Mouse (Mus musculus): ENCODE measurements around the gene Wnt7b. TPM values are rescaled to one million over a fixed set of nuclear protein-coding genes. Genes with fewer than 3 reads are reported as not detected.

The Wnt7b gene
- polyA plus RNA-seq (2012; ENCODE audit: low replicate concordance) = 0.04 TPM in 1 of 2 replicates, not detected in the other

GRCm38 (mm10) chr15:85582356-85582910 lies at the start of gene Wnt7b:
Wnt7b (minus strand) TSS chr15:85582473.

GRCm38 (mm10) chr15:85503127-85503526 lies 79.1 kb downstream of the Wnt7b start, which contains the start of gene 7530416G11Rik:
7530416G11Rik (minus strand) TSS chr15:85503227.

Other genes starting within 250 kb of the Wnt7b start
- gene Atxn10, start 246.2 kb downstream of the Wnt7b start, polyA plus RNA-seq (2012; ENCODE audit: low replicate concordance) = 53.9 and 64.4 TPM in 2 replicates
- not detected in 2 replicates for gene 7530416G11Rik, start 79.2 kb downstream of the Wnt7b start, polyA plus RNA-seq (2012; ENCODE audit: low replicate concordance)
- gene Ppara, start 152.5 kb upstream of the Wnt7b start, polyA plus RNA-seq (2012; ENCODE audit: low replicate concordance) = 0.05 TPM in 1 of 2 replicates, not detected in the other
- gene Cdpf1, start 229.2 kb upstream of the Wnt7b start, polyA plus RNA-seq (2012; ENCODE audit: low replicate concordance) = 8.6 and 26.2 TPM in 2 replicates
- 0.01 TPM in 1 of 2 replicates, not detected in the other for gene Pkdrej, start 239.3 kb upstream of the Wnt7b start, polyA plus RNA-seq (2012; ENCODE audit: low replicate concordance)
- 6.2 and 6.3 TPM in 2 replicates for gene Ttc38, start 249.8 kb upstream of the Wnt7b start, polyA plus RNA-seq (2012; ENCODE audit: low replicate concordance)